Mouse (Mus musculus) testis, adult 2 months (tissue): ENCODE measurements around the gene Tcta.

ENCODE experiments used
- CTCF ChIP-seq: fragments of 200-500 bp; IDR thresholded peaks from 2 replicates; pipeline ENCODE4 v1.5.1; 2012; ENCODE audit warnings: low read depth, mild to moderate bottlenecking, inconsistent platforms, low read length, moderate library complexity; ENCODE audit not compliant: control insufficient read depth, insufficient read depth, insufficient replicate concordance
- POLR2A ChIP-seq: fragments of 200-500 bp; IDR thresholded peaks from 2 replicates; pipeline ENCODE4 v1.6.1; 2012; ENCODE audit warnings: low read depth, mild to moderate bottlenecking, inconsistent platforms, low read length, moderate library complexity; ENCODE audit not compliant: control insufficient read depth

DNA sequence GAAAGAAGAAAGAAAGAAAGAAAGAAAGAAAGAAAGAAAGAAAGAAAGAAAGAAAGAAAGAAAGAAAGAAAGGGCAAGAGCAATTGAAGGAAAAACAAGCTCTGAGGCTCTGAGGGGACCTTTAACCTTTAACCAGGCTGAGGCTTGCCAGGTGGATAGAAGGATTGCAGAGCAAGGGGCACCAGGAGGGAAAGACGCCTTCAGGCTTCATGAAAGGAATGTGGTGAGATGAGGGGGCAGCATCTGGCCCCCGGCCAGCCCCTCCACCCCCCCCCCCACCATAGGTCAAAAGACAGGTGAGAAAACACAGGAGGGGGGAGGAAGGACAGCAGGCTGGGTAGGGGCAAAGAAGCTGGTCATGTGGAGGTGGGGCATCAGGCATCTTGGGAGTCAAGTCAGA is 34.0 kb downstream of the Tcta start:
- TF ChIP-seq CTCF (no peak), POLR2A (no peak)
